Mouse (Mus musculus): ENCODE measurements at regions not wholly inside any gene's neighbourhood (a gene's known extent, or its start where the extent isn't known, plus 50 kb on each side); places are given as distances from the start of the nearest gene placed in this dataset.

- in situ Hi-C loops (cut with MboI, MseI), result no loop called here
Measured at GRCm38 (mm10) chr3:56590071-56590470, 406.6 kb upstream of the Nbea start.

- in situ Hi-C loops (cut with MboI, MseI), result no loop called here
Measured at GRCm38 (mm10) chr3:56575422-56575821, 391.9 kb upstream of the Nbea start.

GRCm38 (mm10) chr3:56536178-56536577 is 352.7 kb upstream of the Nbea start:
- in situ Hi-C loops (cut with MboI, MseI), result no loop called here

- in situ Hi-C loops (cut with MboI, MseI), result loop anchor here (10.0 kb wide), 1 partner anchor 1030 kb away; no protein-coding TSS in a partner anchor
Measured at GRCm38 (mm10) chr3:56504445-56504844, 320.9 kb upstream of the Nbea start.

GRCm38 (mm10) chr3:56499301-56499700 is 315.8 kb upstream of the Nbea start:
- in situ Hi-C loops (cut with MboI, MseI), result no loop called here

- in situ Hi-C loops (cut with MboI, MseI), result no loop called here
Measured at GRCm38 (mm10) chr3:56493937-56494336, 310.4 kb upstream of the Nbea start.

GRCm38 (mm10) chr3:56489154-56489553 is 305.7 kb upstream of the Nbea start:
- in situ Hi-C loops (cut with MboI, MseI), result no loop called here

- in situ Hi-C loops (cut with MboI, MseI), result no loop called here
Measured at GRCm38 (mm10) chr3:56485550-56486400, 302.3 kb upstream of the Nbea start.

GRCm38 (mm10) chr3:56484096-56484495 is 300.6 kb upstream of the Nbea start:
- in situ Hi-C loops (cut with MboI, MseI), result no loop called here

- in situ Hi-C loops (cut with MboI, MseI), result no loop called here
Measured at GRCm38 (mm10) chr3:56483370-56483769, 299.9 kb upstream of the Nbea start.

- in situ Hi-C loops (cut with MboI, MseI), result no loop called here
Measured at GRCm38 (mm10) chr3:56479529-56479928, 296.0 kb upstream of the Nbea start.

GRCm38 (mm10) chr3:56478544-56479140 is 295.1 kb upstream of the Nbea start:
- in situ Hi-C loops (cut with MboI, MseI), result no loop called here

- in situ Hi-C loops (cut with MboI, MseI), result no loop called here
Measured at GRCm38 (mm10) chr3:56475529-56476527, 292.3 kb upstream of the Nbea start.

GRCm38 (mm10) chr3:56472651-56473050 is 289.1 kb upstream of the Nbea start:
- in situ Hi-C loops (cut with MboI, MseI), result no loop called here

GRCm38 (mm10) chr3:56471823-56472222 is 288.3 kb upstream of the Nbea start:
- in situ Hi-C loops (cut with MboI, MseI), result no loop called here

- in situ Hi-C loops (cut with MboI, MseI), result no loop called here
Measured at GRCm38 (mm10) chr3:56471185-56471584, 287.7 kb upstream of the Nbea start.

- in situ Hi-C loops (cut with MboI, MseI), result no loop called here
Measured at GRCm38 (mm10) chr3:56457625-56458024, 274.1 kb upstream of the Nbea start.

- in situ Hi-C loops (cut with MboI, MseI), result no loop called here
Measured at GRCm38 (mm10) chr3:56456317-56456716, 272.8 kb upstream of the Nbea start.

GRCm38 (mm10) chr3:56438900-56439299 is 255.4 kb upstream of the Nbea start:
- in situ Hi-C loops (cut with MboI, MseI), result no loop called here

- in situ Hi-C loops (cut with MboI, MseI), result no loop called here
Measured at GRCm38 (mm10) chr3:56438020-56438747, 254.7 kb upstream of the Nbea start.

GRCm38 (mm10) chr3:56437058-56437457 is 253.6 kb upstream of the Nbea start:
- in situ Hi-C loops (cut with MboI, MseI), result no loop called here

Measured in regulatory T cell (primary cell).